Mouse (Mus musculus) myocyte (in vitro differentiated cells): Measurements from ENCODE around the gene Tbc1d9. TPM values are rescaled to one million over a fixed set of nuclear protein-coding genes. Genes with fewer than 3 reads are reported as not detected.

Experiments used
- H3K27me3 ChIP-seq: one replicate; pipeline ENCODE4 v1.6.1; 2011; ENCODE audit not compliant: control insufficient read depth, insufficient read depth, insufficient read length
- H3K36me3 ChIP-seq: one replicate; pipeline ENCODE4 v1.6.1; 2011; ENCODE audit not compliant: control insufficient read depth, insufficient read depth
- H3K4me2 ChIP-seq: one replicate; pipeline ENCODE4 v1.6.1; 2011; ENCODE audit warnings: low read depth, control low read depth
- H3K4me3 ChIP-seq: one replicate; pipeline ENCODE4 v1.5.1; 2011; ENCODE audit warnings: mild to moderate bottlenecking, control low read depth, moderate library complexity
- H3K79me2 ChIP-seq: one replicate; pipeline ENCODE4 v1.6.1; 2011; ENCODE audit not compliant: control insufficient read depth, insufficient read depth
- H3ac ChIP-seq: one replicate; pipeline ENCODE4 v1.6.1; 2011; ENCODE audit not compliant: control insufficient read depth, insufficient read length
- CEBPB ChIP-seq: IDR thresholded peaks from 2 replicates; pipeline ENCODE4 v1.6.1; 2011; ENCODE audit warnings: mild to moderate bottlenecking, moderate library complexity; ENCODE audit not compliant: poor library complexity, insufficient read depth, severe bottlenecking
- E2F4 ChIP-seq: IDR thresholded peaks from one replicate; pipeline ENCODE4 v1.6.1; 2011; ENCODE audit warnings: mild to moderate bottlenecking, control low read depth, moderate library complexity; ENCODE audit not compliant: insufficient read depth
- MAX ChIP-seq: IDR thresholded peaks from one replicate; pipeline ENCODE4 v1.6.1; 2011; ENCODE audit warnings: low read depth, mild to moderate bottlenecking, control low read depth
- MYOD1 ChIP-seq, 3 experiments: IDR thresholded peaks; one replicate each; pipeline ENCODE4 v1.6.1; 2011; ENCODE audit warnings: control low read depth in 2 of 3, low read depth in 2 of 3, mild to moderate bottlenecking in 2 of 3, moderate library complexity in 1 of 3; ENCODE audit not compliant: insufficient read length in 2 of 3, control insufficient read depth in 1 of 3
- MYOG ChIP-seq, 3 experiments: IDR thresholded peaks; one replicate each; pipeline ENCODE4 v1.6.1; 2011; ENCODE audit warnings: control low read depth in 2 of 3, low read depth in 2 of 3, mild to moderate bottlenecking in 2 of 3; ENCODE audit not compliant: insufficient read length in 2 of 3, control insufficient read depth in 1 of 3, insufficient read depth in 1 of 3
- POLR2A ChIP-seq: IDR thresholded peaks from one replicate; pipeline ENCODE4 v1.6.1; 2011; ENCODE audit warnings: low read depth, mild to moderate bottlenecking, control low read depth, moderate library complexity; ENCODE audit not compliant: insufficient read length
- POLR2AphosphoS2 ChIP-seq: IDR thresholded peaks from one replicate; pipeline ENCODE4 v1.6.1; 2011; ENCODE audit warnings: low read depth, control low read depth; ENCODE audit not compliant: insufficient read length
- REST ChIP-seq: IDR thresholded peaks from one replicate; pipeline ENCODE4 v1.6.1; 2011; ENCODE audit warnings: mild to moderate bottlenecking, control low read depth, moderate library complexity; ENCODE audit not compliant: insufficient read depth, insufficient read length
- SRF ChIP-seq: IDR thresholded peaks from one replicate; pipeline ENCODE4 v1.6.1; 2011; ENCODE audit warnings: low read depth; ENCODE audit not compliant: control insufficient read depth, insufficient read length
- TCF12 ChIP-seq: IDR thresholded peaks from one replicate; pipeline ENCODE4 v1.6.1; 2011; ENCODE audit warnings: mild to moderate bottlenecking, control low read depth; ENCODE audit not compliant: poor library complexity, insufficient read depth, severe bottlenecking
- TCF3 ChIP-seq: IDR thresholded peaks from one replicate; pipeline ENCODE4 v1.6.1; 2011; ENCODE audit warnings: low read depth, control low read depth; ENCODE audit not compliant: insufficient read length
- USF1 ChIP-seq: IDR thresholded peaks from one replicate; pipeline ENCODE4 v1.6.1; 2011; ENCODE audit warnings: low read depth, mild to moderate bottlenecking, control low read depth, moderate library complexity
- polyA plus RNA-seq: library from polyadenylated mRNA; unstranded; fragments of >200 nt; fragmentation: generic; extraction: Trizol; gene quantifications from one replicate; pipeline ENCODE4 v1.2.1, GENCODE M21; 2012; ENCODE audit warnings: missing spikeins

Gene Tbc1d9
- polyA plus RNA-seq, 1 experiment, result 0.38 TPM

DNA sequence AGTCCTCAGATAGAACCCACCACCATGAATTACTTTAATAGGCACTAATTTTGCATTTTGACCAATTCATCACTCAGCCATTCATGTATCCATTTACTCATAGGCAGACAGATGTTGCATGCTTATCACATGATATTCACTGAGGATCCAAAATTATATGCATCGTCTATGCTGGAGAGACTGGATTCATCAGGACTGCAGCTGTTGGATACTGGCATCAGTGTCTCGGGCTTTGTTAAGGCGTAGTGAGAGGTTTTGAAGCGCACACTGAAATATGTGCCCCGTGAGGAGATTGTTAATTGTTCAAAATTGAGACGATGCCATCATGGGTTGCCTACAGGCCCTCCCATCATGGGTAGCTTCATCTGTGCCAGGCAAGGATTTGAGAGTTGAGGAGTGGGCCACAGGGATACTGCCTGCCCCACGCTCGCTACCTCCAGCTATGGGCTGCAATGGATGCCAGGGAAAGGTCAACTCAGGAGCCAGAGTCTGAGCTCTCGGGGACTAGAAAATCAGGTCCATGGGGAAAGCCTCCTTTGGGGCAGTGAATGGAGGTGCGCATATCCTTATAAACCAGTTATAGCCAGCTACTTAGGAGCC is 22.3 kb downstream of the Tbc1d9 start:
- Histone ChIP-seq H3ac (no peak overlapping the region), H3K36me3 (no peaks in the 10 kb centered on the region), H3K4me2 (no peak overlapping the region), H3K27me3 (no peaks in the 10 kb centered on the region), H3K79me2 (no peaks in the 10 kb centered on the region), H3K4me3 (no peak overlapping the region)
- TF ChIP-seq MYOD1 (IDR thresholded peaks at IDR 0.05; ENCODE audit: control insufficient read depth in 1 of 3, insufficient read length in 2 of 3, low read depth in 2 of 3) (no peak), TCF12 (no peak), MAX (no peak), SRF (no peak), E2F4 (no peak), MYOG (IDR thresholded peaks at IDR 0.05; ENCODE audit: control insufficient read depth in 1 of 3, insufficient read depth in 1 of 3, insufficient read length in 2 of 3, low read depth in 2 of 3) (no peak), REST (no peak), POLR2A (no peak), CEBPB (no peak), POLR2AphosphoS2 (no peak), TCF3 (no peak)

DNA sequence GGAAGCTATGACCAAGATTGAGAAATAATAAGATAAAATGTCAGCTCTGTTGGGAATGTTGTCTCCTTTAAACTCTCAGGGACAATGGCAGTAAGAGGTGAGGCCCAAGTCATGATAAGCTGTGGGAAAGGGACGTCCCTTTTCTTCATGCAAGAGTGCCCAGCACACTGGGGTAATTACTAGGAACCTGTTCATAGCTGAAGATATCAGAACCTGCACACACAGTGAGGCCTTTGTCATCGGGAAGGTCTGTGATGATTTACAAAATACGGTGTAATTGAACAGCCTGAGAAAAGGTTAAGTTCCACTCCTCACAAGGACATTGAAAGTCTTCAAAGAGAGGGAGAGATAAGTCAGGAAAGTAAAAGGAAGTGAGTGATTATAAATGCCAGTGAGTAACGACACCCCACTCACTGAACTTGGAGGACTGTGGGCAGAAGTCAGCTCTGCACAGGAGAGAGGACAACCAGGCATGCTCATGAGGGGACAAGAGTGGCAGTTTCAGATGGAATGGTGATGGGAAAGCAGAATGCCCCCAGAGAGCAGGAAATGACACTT is 24.5 kb downstream of the Tbc1d9 start:
- H3K27me3 ChIP-seq, result no peaks in the 10 kb centered on the region
- no peaks in the 10 kb centered on the region for H3K36me3 ChIP-seq

DNA sequence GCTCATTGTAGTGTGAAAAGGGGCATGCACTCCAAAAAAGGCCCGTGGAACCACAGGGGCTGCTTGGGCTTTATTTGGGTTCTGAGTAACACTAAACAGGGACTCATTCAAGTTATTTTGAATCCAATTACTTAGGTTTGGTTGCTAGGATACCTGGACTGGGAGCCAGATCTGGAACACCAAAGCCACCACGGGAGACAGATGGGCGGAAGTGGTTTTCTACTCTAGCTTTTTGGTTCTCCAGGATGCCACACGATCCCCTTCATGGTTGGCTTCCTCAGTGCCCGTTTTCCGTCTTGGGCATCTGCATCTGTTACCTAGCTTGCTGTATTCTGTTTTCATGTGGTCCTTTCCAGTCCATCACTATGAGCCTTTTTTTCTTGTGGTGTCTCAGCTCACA is 30.9 kb downstream of the Tbc1d9 start:
- Histone ChIP-seq H3K36me3 (no peaks in the 10 kb centered on the region), H3ac (no peak overlapping the region), H3K27me3 (no peaks in the 10 kb centered on the region), H3K4me2 (no peak overlapping the region), H3K4me3 (no peak overlapping the region), H3K79me2 (no peaks in the 10 kb centered on the region)
- TF ChIP-seq MAX (no peak), MYOG (IDR thresholded peaks at IDR 0.05; ENCODE audit: control insufficient read depth in 1 of 3, insufficient read depth in 1 of 3, insufficient read length in 2 of 3, low read depth in 2 of 3) (no peak), MYOD1 (IDR thresholded peaks at IDR 0.05; ENCODE audit: control insufficient read depth in 1 of 3, insufficient read length in 2 of 3, low read depth in 2 of 3) (no peak), USF1 (no peak), TCF12 (no peak), POLR2AphosphoS2 (no peak), REST (no peak)

More for the DNA sequence above, 24.5 kb downstream of the Tbc1d9 start:
- Histone ChIP-seq H3K79me2 (no peaks in the 10 kb centered on the region), H3K4me3 (no peak overlapping the region), H3ac (no peak overlapping the region), H3K4me2 (no peak overlapping the region)
- TF ChIP-seq SRF, result no peak
- no peak for TF ChIP-seq MAX
- TF ChIP-seq MYOD1 (IDR thresholded peaks at IDR 0.05; ENCODE audit: control insufficient read depth in 1 of 3, insufficient read length in 2 of 3, low read depth in 2 of 3), result no peak
- TF ChIP-seq REST, result no peak
- TF ChIP-seq MYOG (IDR thresholded peaks at IDR 0.05; ENCODE audit: control insufficient read depth in 1 of 3, insufficient read depth in 1 of 3, insufficient read length in 2 of 3, low read depth in 2 of 3), result no peak
- no peak for TF ChIP-seq USF1
- TF ChIP-seq TCF12, result no peak
- TF ChIP-seq E2F4, result no peak

DNA sequence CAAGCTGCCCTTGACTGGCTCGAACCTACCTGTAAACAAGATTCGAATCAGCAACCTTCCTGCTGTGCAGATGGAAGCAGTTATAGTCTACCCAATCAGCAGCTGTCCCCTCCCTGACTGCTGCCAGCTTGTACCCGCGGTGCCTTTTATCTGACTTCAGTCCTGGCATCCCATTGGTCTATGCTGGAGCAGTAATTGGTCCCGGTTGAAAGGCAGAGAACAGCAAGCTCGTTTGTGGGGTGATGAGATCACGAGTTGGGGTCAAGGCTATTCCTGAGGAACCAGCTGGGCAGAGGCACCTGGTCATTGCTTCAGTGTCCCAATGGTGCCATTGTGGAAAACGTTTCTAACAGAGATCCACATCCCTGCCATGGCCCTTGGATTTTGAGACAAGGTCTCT is 34.6 kb downstream of the Tbc1d9 start:
- H3K4me2 ChIP-seq, result no peak overlapping the region
- peaks cover 5% of the 10 kb centered on the region for H3K27me3 ChIP-seq
- no peak overlapping the region for H3K4me3 ChIP-seq
- H3ac ChIP-seq, result no peak overlapping the region
- TF ChIP-seq MYOD1 (IDR thresholded peaks at IDR 0.05; ENCODE audit: control insufficient read depth in 1 of 3, insufficient read length in 2 of 3, low read depth in 2 of 3), result no peak
- TF ChIP-seq SRF, result no peak
- no peak for TF ChIP-seq CEBPB
- no peak for TF ChIP-seq MYOG (IDR thresholded peaks at IDR 0.05; ENCODE audit: control insufficient read depth in 1 of 3, insufficient read depth in 1 of 3, insufficient read length in 2 of 3, low read depth in 2 of 3)
- no peak for TF ChIP-seq TCF12
- no peak for TF ChIP-seq TCF3
- TF ChIP-seq POLR2A, result no peak
- TF ChIP-seq USF1, result no peak
- no peak for TF ChIP-seq MAX
- TF ChIP-seq E2F4, result no peak
- no peak for TF ChIP-seq POLR2AphosphoS2
- TF ChIP-seq REST, result no peak
- no peaks in the 10 kb centered on the region for H3K36me3 ChIP-seq
- H3K79me2 ChIP-seq, result no peaks in the 10 kb centered on the region
